Mouse (Mus musculus): ENCODE data around the gene Dleu7.

The Dleu7 gene

GRCm38 (mm10) chr14:62282974-62283373 is 9.9 kb downstream of the Dleu7 start:
- no peak for DNase-seq (ENCODE audit: low read depth)

DNA sequence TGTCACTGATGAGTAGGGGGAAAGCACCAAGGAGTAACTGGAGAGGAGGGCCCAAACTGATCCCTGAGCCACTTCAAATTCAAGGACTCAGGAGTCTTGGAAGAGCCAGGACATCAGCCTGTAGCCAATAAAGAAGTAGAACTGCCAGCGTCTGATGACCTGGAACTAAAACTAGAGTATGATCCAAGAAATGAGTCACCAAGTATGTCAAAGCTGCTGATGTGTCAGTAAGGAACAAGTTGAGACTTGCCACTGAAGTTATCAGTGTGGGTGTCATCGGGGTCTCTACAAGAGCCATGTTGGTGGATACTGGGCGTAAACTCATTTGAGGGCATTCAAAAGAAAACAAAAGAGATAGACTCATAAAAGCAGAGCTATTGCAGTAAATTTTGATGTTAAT is 19.2 kb downstream of the Dleu7 start:
- no peak for DNase-seq (ENCODE audit: low read depth)

DNA sequence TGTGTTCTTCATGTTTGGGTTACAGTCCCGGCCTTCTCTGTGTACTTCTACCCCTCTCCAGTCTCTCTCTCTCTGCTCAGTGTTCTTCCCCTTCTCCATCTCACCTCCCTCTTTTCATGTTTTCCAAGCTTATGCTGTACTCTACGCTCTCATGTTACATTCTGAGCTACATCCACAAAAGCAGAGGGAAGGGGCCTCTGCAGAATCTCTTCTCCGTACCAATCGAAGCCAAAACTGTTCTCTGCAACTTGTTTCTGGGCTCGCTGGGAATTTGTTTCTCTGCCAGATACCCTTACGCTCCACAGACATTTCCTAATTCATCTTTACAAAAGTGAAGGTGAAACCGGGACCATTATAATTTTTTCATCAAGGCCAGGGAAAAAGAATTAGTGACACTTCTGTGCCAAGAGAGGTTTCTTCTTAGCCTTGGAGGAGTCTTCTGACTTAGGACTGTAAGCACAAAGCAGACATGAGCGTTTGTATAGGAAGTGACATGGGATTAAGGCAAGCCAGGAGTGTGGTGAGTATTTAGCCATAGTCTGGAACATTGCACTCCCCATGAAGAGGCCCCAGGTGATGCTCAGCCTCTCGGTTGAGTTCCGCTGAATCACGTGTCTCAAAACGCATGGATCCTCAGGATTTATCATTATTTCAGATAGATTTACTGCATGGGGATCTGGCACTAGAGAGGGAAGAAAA is 22.0 kb downstream of the Dleu7 start:
- no peak for DNase-seq (ENCODE audit: low read depth)

DNA sequence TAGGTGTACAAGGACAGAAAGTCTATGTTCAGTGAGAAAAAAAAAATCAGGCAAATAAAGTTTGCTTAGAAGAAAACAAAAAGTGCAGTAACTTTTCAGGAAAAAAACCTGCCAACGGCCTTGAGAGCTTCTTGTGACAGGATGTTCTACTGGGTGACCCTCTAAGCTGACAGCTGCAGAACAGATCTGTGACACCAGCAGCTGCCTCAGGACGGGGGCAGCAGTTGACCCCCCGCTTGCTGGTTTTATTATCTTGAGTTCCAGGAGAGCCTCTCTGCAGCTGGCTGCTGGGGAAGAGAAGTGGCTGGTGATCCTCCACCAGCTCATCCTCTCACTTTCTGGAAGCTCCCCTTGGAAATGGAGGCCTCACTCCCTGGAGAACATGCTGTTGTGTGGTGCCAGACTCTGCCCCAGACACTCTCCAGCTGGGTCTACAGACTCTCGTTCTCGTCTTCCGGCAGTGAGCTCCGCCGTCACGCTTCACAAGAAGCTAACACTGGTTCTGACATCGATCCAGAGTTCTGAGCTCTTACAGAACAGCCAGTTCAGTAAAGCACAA is 33.8 kb downstream of the Dleu7 start:
- DNase-seq (ENCODE audit: low read depth), result no peak

- no peak for DNase-seq (ENCODE audit: low read depth)
Measured at GRCm38 (mm10) chr14:62258125-62258524, 34.7 kb downstream of the Dleu7 start.

- no peak for DNase-seq (ENCODE audit: low read depth)
Measured at GRCm38 (mm10) chr14:62256066-62256465, 36.8 kb downstream of the Dleu7 start.

- DNase-seq (ENCODE audit: low read depth), result peak; percentile 31
Measured at GRCm38 (mm10) chr14:62254371-62254770, 38.5 kb downstream of the Dleu7 start.

- peak; percentile 47 for DNase-seq (ENCODE audit: low read depth)
Measured at GRCm38 (mm10) chr14:62251999-62252398, 40.8 kb downstream of the Dleu7 start.

GRCm38 (mm10) chr14:62250046-62250445 is 42.8 kb downstream of the Dleu7 start:
- no peak for DNase-seq (ENCODE audit: low read depth)

DNA sequence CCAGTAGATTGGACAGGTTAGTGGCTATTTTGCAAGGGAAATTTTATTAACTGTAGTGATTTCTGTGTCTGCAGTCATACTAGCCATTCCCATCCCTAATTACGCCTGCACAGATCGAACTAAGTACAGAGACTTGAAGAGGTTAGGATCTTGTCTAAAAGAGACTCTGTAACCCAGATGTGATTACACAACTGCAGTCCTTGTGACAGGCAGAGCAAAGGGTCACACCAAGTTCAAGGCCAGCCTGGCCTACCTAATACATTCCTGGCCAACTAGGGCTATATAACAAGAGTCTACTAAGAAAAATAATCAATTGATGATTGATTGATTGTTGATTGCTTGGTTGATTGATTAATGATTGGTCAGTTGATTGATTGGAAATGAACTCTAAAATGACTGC is 43.6 kb downstream of the Dleu7 start:
- no peak for DNase-seq (ENCODE audit: low read depth)

DNA sequence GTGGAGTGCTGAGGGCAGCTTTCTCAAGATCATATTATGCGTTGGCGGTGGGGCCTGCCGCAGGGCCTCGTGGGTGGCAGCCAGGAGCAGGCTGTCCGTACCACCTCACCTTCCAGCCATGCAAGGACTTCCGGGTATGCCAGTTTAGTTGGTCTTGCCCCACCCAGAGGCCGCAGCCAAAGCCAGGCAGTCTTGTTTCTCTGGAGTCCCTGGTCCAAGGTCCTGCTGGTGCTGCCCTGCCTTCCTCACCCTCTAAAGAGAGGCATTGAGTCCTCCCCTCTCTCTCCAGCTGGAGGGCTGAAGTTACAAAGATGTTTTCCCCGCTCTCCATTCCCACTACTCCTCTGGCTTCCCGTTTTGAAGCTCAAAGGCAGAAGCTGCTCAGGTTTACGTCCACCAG is 44.1 kb downstream of the Dleu7 start:
- no peak for DNase-seq (ENCODE audit: low read depth)

- no peak for DNase-seq (ENCODE audit: low read depth)
Measured at GRCm38 (mm10) chr14:62248345-62248744, 44.5 kb downstream of the Dleu7 start.

GRCm38 (mm10) chr14:62245557-62245956 is 47.3 kb downstream of the Dleu7 start:
- no peak for DNase-seq (ENCODE audit: low read depth)

DNA sequence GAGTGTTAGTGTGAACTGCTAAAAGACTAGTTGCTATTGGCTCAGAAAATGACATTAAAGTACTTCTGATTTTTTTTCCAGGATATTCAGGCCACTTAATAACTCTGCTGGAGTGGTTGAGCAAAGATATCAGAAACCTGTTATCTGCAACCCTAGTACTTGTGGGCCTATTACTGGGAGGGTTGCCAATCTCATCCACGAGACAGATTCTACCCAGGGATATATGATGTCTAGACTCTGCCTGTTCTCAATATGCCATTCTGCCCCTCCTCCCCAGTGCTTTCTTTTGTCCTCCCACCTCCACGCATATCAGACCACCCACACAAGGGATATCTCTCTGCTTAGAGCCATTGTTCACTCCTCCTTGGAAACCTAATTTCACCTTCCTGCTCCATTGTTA is 49.3 kb downstream of the Dleu7 start:
- no peak for DNase-seq (ENCODE audit: low read depth)

DNA sequence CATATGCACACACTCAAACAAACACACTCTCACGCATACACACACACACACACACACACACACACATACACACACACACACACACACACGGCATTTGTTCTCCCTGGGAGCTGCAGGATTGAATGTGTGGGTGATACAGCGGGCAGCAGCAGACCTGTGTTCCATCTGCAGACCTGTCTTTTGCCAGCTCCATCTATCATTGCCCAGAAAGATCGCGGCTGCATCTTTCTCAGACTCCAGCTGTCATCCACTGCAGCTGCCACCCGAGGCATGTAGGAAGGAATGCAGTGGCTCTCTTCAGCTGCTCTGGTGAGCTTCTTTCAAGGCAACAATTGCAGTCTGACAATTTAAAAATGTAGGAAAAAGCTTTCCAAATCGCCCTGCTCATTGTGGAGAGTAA is 56.9 kb downstream of the Dleu7 start:
- DNase-seq (ENCODE audit: low read depth), result no peak

- no peak for DNase-seq (ENCODE audit: low read depth)
Measured at GRCm38 (mm10) chr14:62235214-62235613, 57.6 kb downstream of the Dleu7 start.

DNA sequence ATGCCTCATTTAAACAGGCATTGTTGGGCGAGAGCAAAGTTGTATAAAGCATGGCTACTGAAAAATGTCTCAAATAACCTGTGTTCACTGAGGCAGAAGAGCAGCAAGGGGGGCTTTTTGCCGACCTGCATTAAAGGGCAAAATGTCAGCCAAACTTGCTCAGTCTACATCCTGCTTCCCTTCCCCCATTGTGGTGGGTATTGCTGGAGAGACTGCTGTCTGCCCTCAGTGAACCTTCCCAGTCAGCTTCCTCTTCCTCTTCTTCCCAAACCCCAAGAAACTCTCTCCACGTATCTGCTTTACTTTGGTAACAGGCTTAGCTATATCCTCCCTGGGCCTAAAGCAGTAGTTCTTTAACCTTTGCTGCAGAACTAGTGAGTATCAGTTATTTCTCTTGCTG is 61.9 kb downstream of the Dleu7 start:
- no peak for DNase-seq (ENCODE audit: low read depth)

DNA sequence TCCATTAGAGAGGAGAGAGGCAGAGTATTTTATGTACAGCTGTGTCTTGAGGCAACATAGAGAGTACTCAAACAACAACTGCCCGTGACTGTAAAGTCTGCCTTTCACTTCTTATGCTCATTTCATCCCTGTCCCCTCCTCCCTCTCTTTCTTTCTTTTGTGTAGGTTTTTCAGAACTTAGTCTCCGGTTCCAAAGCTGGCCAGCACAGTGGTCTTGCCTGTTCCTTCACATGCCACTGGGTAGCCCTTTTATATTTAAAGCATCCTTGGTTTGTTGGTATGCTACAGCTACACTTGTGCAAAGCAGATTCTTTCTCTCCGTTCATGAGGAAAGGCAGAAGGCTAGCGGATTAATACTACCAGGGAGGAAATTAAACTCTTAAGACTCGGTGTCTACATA is 65.7 kb downstream of the Dleu7 start:
- DNase-seq (ENCODE audit: low read depth), result no peak

- DNase-seq (ENCODE audit: low read depth), result no peak
Measured at GRCm38 (mm10) chr14:62226576-62227047, 66.2 kb downstream of the Dleu7 start.
